Mouse (Mus musculus): ENCODE data around the gene Numb.

Numb gene

GRCm38 (mm10) chr12:83852512-83853213 lies 69.1 kb downstream of the Numb start:
- no peak for DNase-seq (ENCODE audit: low spot score)

- no peak for DNase-seq (ENCODE audit: low spot score)
These were observed 71.4 kb downstream of the Numb start for GRCm38 (mm10) chr12:83850334-83850733.

GRCm38 (mm10) chr12:83848595-83849231 lies 73.0 kb downstream of the Numb start:
- DNase-seq (ENCODE audit: low spot score) = no peak

GRCm38 (mm10) chr12:83847877-83848276 lies 73.9 kb downstream of the Numb start:
- no peak for DNase-seq (ENCODE audit: low spot score)

GRCm38 (mm10) chr12:83842678-83843440 lies 78.9 kb downstream of the Numb start:
- no peak for DNase-seq (ENCODE audit: low spot score)

- DNase-seq (ENCODE audit: low spot score) = no peak
These were observed 80.1 kb downstream of the Numb start for GRCm38 (mm10) chr12:83841409-83842190.

- no peak for DNase-seq (ENCODE audit: low spot score)
These were observed 87.8 kb downstream of the Numb start for GRCm38 (mm10) chr12:83833979-83834378.

GRCm38 (mm10) chr12:83830424-83830823 lies 91.3 kb downstream of the Numb start:
- no peak for DNase-seq (ENCODE audit: low spot score)

GRCm38 (mm10) chr12:83816616-83817015 lies 105.1 kb downstream of the Numb start:
- DNase-seq (ENCODE audit: low spot score) = no peak

GRCm38 (mm10) chr12:83811901-83812300 lies 109.8 kb downstream of the Numb start:
- DNase-seq (ENCODE audit: low spot score) = no peak

GRCm38 (mm10) chr12:83803641-83804040 lies 118.1 kb downstream of the Numb start:
- DNase-seq (ENCODE audit: low spot score) = no peak

GRCm38 (mm10) chr12:83800943-83801342 lies 120.8 kb downstream of the Numb start:
- DNase-seq (ENCODE audit: low spot score) = no peak

- no peak for DNase-seq (ENCODE audit: low spot score)
These were observed 123.4 kb downstream of the Numb start for GRCm38 (mm10) chr12:83798313-83798712.

- no peak for DNase-seq (ENCODE audit: low spot score)
These were observed 126.1 kb downstream of the Numb start for GRCm38 (mm10) chr12:83795586-83795985.

GRCm38 (mm10) chr12:83795051-83795450 lies 126.7 kb downstream of the Numb start:
- DNase-seq (ENCODE audit: low spot score) = no peak

GRCm38 (mm10) chr12:83792706-83793410 lies 128.9 kb downstream of the Numb start:
- DNase-seq (ENCODE audit: low spot score) = no peak

GRCm38 (mm10) chr12:83791737-83792136 lies 130.0 kb downstream of the Numb start:
- DNase-seq (ENCODE audit: low spot score) = no peak

GRCm38 (mm10) chr12:83790749-83791148 lies 131.0 kb downstream of the Numb start:
- DNase-seq (ENCODE audit: low spot score) = no peak

GRCm38 (mm10) chr12:83789781-83790140 lies 132.0 kb downstream of the Numb start:
- no peak for DNase-seq (ENCODE audit: low spot score)

- no peak for DNase-seq (ENCODE audit: low spot score)
These were observed 132.5 kb downstream of the Numb start for GRCm38 (mm10) chr12:83789051-83789780.

GRCm38 (mm10) chr12:83785305-83785704 lies 136.4 kb downstream of the Numb start:
- no peak for DNase-seq (ENCODE audit: low spot score)
